Mouse (Mus musculus) ES-Bruce4 (cell line): ENCODE data around the gene Prcd. TPM values are rescaled to one million over a fixed set of nuclear protein-coding genes. Genes with fewer than 3 reads are reported as not detected.
"Not testable (repeated sequence)": the region's sequence is repeated elsewhere in the genome, so short reads cannot be mapped to it uniquely, and the experiment has no call there.

Experiments
- H3K27ac ChIP-seq: 2 replicates; pipeline ENCODE4 v1.5.1; 2012; ENCODE audit warnings: low read length, inconsistent platforms; ENCODE audit not compliant: insufficient read depth
- H3K27me3 ChIP-seq: 2 replicates; pipeline ENCODE4 v1.6.1; 2012; ENCODE audit warnings: mild to moderate bottlenecking, low read length, inconsistent platforms; ENCODE audit not compliant: control insufficient read depth, poor library complexity, insufficient read depth, severe bottlenecking
- H3K36me3 ChIP-seq: 2 replicates; pipeline ENCODE4 v1.6.1; 2012; ENCODE audit warnings: inconsistent platforms, mild to moderate bottlenecking, low read length, moderate library complexity; ENCODE audit not compliant: control insufficient read depth, poor library complexity, insufficient read depth, severe bottlenecking
- H3K4me1 ChIP-seq: one replicate; pipeline ENCODE4 v1.8.1; 2011; ENCODE audit warnings: low read length; ENCODE audit not compliant: control insufficient read depth, insufficient read depth
- H3K4me3 ChIP-seq: 2 replicates; pipeline ENCODE4 v1.5.1; 2011; ENCODE audit warnings: low read depth, mild to moderate bottlenecking, low read length
- H3K9ac ChIP-seq: 2 replicates; pipeline ENCODE4 v1.6.1; 2012; ENCODE audit warnings: low read depth, mild to moderate bottlenecking, inconsistent platforms; ENCODE audit not compliant: poor library complexity, severe bottlenecking
- H3K9me3 ChIP-seq: replicated peaks from 2 replicates; pipeline ENCODE4 v1.6.1; 2012; ENCODE audit warnings: mild to moderate bottlenecking, low read length, inconsistent platforms; ENCODE audit not compliant: control insufficient read depth, poor library complexity, insufficient read depth, severe bottlenecking
- CTCF ChIP-seq: IDR thresholded peaks from one replicate; pipeline ENCODE4 v1.8.1; 2011; ENCODE audit warnings: low read depth, low read length
- EP300 ChIP-seq: IDR thresholded peaks from 2 replicates; pipeline ENCODE4 v1.6.1; 2011; ENCODE audit warnings: low read depth, low read length; ENCODE audit not compliant: insufficient read depth
- POLR2A ChIP-seq: IDR thresholded peaks from one replicate; pipeline ENCODE4 v1.8.1; 2011; ENCODE audit warnings: low read length; ENCODE audit not compliant: insufficient read depth
- polyA plus RNA-seq: library from polyadenylated mRNA; stranded (reverse); fragments of >200 nt; gene quantifications from 2 replicates; pipeline ENCODE4 v1.2.4, GENCODE M21; 2011; ENCODE audit warnings: low read depth; ENCODE audit not compliant: missing spikeins, insufficient read depth, insufficient read length

Gene Prcd
- not detected in 2 replicates for polyA plus RNA-seq

- Histone ChIP-seq H3K9ac (peak within 1 kb of the TSS; percentile 17; the same call in 1 of the 2 replicates), H3K27ac (no peak within 1 kb of the TSS), H3K36me3 (no peaks in the 10 kb centered on the region), H3K4me3 (peak within 1 kb of the TSS; percentile 41), H3K4me1 (no peaks in the 10 kb centered on the region), H3K9me3 (no peaks in the 10 kb centered on the region), H3K27me3 (no peaks in the 10 kb centered on the region)
- TF ChIP-seq POLR2A: no peak
- no peak for TF ChIP-seq EP300
- TF ChIP-seq CTCF: no peak
These were observed at the start of gene Prcd for GRCm38 (mm10) chr11:116653234-116653633. TSS of gene Prcd (plus strand) at chr11:116653534.

DNA sequence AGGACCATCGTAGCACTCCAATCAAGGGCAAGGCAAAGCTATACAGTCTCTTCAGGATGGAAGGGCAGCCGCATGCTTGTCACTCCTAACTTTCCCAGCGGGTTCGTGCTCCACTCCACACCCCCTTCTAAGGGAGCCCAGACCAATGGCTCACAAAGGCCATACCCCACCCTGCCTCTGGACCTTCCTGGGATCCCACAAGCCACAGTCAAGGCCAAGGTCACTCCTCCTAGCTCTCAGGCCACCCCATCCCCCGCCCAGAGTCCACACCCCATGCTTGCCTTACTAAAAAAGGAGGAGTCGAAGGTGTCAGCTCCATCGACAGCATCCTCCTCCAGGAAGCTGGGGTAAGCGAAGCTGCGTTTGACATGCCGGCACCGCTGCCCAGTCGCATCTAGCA, 49.2 kb upstream of the Prcd start:
- Histone ChIP-seq H3K4me1 (peaks cover 3% of the 10 kb centered on the region), H3K9ac (no peak overlapping the region), H3K27me3 (no peaks in the 10 kb centered on the region), H3K9me3 (no peaks in the 10 kb centered on the region), H3K4me3 (no peak overlapping the region), H3K27ac (no peak overlapping the region), H3K36me3 (peaks cover 13% of the 10 kb centered on the region; the same call in 1 of the 2 replicates)
- TF ChIP-seq POLR2A: no peak
- no peak for TF ChIP-seq CTCF
- TF ChIP-seq EP300: no peak

DNA sequence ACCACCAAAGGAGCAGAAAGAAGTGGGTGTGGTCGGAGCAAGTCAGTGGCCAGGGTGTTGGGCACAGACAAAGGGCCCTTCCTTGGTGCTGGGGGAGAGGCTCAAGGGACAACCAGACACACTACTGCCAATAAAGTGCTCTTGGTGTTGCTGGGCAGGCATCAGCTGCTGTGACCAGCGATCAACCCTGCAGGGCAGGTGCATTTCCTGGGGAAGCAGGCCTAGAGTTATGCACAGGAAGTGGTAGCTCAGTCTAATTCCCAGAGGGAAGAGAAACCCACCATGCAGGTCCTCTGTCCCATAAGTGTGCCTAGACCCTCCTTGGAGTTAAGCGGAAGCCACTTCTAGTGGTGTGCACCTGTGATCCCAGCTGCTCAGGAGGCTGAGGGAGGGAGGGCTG, 45.6 kb upstream of the Prcd start:
- no peak overlapping the region for H3K27ac ChIP-seq
- TF ChIP-seq CTCF (no peak), EP300 (no peak), POLR2A (no peak)
- H3K4me3 ChIP-seq: no peak overlapping the region
- no peaks in the 10 kb centered on the region for H3K9me3 ChIP-seq
- H3K27me3 ChIP-seq: no peaks in the 10 kb centered on the region
- H3K9ac ChIP-seq: no peak overlapping the region
- H3K36me3 ChIP-seq: 0 out of 2 replicates have a peak, but pooled peaks cover 4% of the 10 kb centered on the region
- peaks cover 3% of the 10 kb centered on the region for H3K4me1 ChIP-seq

GRCm38 (mm10) chr11:116609965-116610630, 43.2 kb upstream of the Prcd start:
- H3K4me1 ChIP-seq: peaks cover 3% of the 10 kb centered on the region
- no peak overlapping the region for H3K9ac ChIP-seq
- no peak for TF ChIP-seq CTCF
- TF ChIP-seq EP300: no peak
- no peak for TF ChIP-seq POLR2A
- no peaks in the 10 kb centered on the region for H3K27me3 ChIP-seq
- H3K36me3 ChIP-seq: no peaks in the 10 kb centered on the region
- no peak overlapping the region for H3K27ac ChIP-seq
- no peak overlapping the region for H3K4me3 ChIP-seq
- no peaks in the 10 kb centered on the region for H3K9me3 ChIP-seq

GRCm38 (mm10) chr11:116611168-116611567, 42.2 kb upstream of the Prcd start:
- H3K4me3 ChIP-seq, H3K4me1 ChIP-seq, H3K27me3 ChIP-seq, H3K9me3 ChIP-seq, H3K36me3 ChIP-seq, H3K9ac ChIP-seq, H3K27ac ChIP-seq: not testable (repeated sequence)

GRCm38 (mm10) chr11:116611883-116612282, 41.5 kb upstream of the Prcd start:
- Histone ChIP-seq H3K36me3 (no peaks in the 10 kb centered on the region), H3K4me3 (no peak overlapping the region), H3K4me1 (peaks cover 9% of the 10 kb centered on the region), H3K9me3 (no peaks in the 10 kb centered on the region), H3K9ac (no peak overlapping the region), H3K27me3 (no peaks in the 10 kb centered on the region), H3K27ac (no peak overlapping the region)
- TF ChIP-seq POLR2A (no peak), CTCF (no peak), EP300 (no peak)
